Mouse (Mus musculus) limb, embryonic 14.5 days (tissue): ENCODE measurements at regions not wholly inside any gene's neighbourhood (a gene's known extent, or its start where the extent isn't known, plus 50 kb on each side); places are given as distances from the start of the nearest gene placed in this dataset.

Source experiments
- ATAC-seq: fragments of 200-750 bp; cut with Nextera tagmentation; 2 replicates; pipeline ENCODE4 v1.8.0; 2017; ENCODE audit warnings: low read depth, moderate number of reproducible peaks, moderate TSS enrichment; ENCODE audit not compliant: low FRiP score
- DNase-seq: peaks from one replicate; pipeline ENCODE4 v3.0.0-alpha.2; 2015; ENCODE audit warnings: low spot score
- H3K27ac ChIP-seq: fragments of 300-500 bp; sonication (generic); replicated peaks from 2 replicates; pipeline ENCODE4 v1.5.1; 2014; ENCODE audit warnings: low read depth, mild to moderate bottlenecking, low read length, moderate library complexity, mixed read lengths
- H3K27me3 ChIP-seq: fragments of 300-500 bp; sonication (generic); 2 replicates; pipeline ENCODE4 v1.6.1; 2014; ENCODE audit warnings: low read length, mixed read lengths; ENCODE audit not compliant: control insufficient read depth, insufficient read depth
- H3K36me3 ChIP-seq: fragments of 300-500 bp; sonication (generic); 2 replicates; pipeline ENCODE4 v1.6.1; 2014; ENCODE audit warnings: mild to moderate bottlenecking, low read length, moderate library complexity, mixed read lengths; ENCODE audit not compliant: control insufficient read depth, insufficient read depth
- H3K4me1 ChIP-seq: fragments of 300-500 bp; sonication (generic); 2 replicates; pipeline ENCODE4 v1.6.1; 2014; ENCODE audit warnings: antibody characterized with exemption, low read length, mixed read lengths; ENCODE audit not compliant: control insufficient read depth, insufficient read depth
- H3K4me2 ChIP-seq: fragments of 300-500 bp; sonication (generic); replicated peaks from 2 replicates; pipeline ENCODE4 v1.6.1; 2014; ENCODE audit warnings: low read depth, mild to moderate bottlenecking, low read length, moderate library complexity; ENCODE audit not compliant: severe bottlenecking
- H3K4me3 ChIP-seq: fragments of 300-500 bp; sonication (generic); replicated peaks from 2 replicates; pipeline ENCODE4 v1.5.1; 2014; ENCODE audit warnings: low read length
- H3K9ac ChIP-seq: fragments of 300-500 bp; sonication (generic); 2 replicates; pipeline ENCODE4 v1.6.1; 2014; ENCODE audit warnings: mild to moderate bottlenecking, low read depth, low read length, moderate library complexity; ENCODE audit not compliant: severe bottlenecking
- H3K9me3 ChIP-seq: fragments of 300-500 bp; sonication (generic); 2 replicates; pipeline ENCODE4 v1.6.1; 2016; ENCODE audit warnings: low read length; ENCODE audit not compliant: control insufficient read depth
- POLR2A ChIP-seq: fragments of 200-500 bp; IDR thresholded peaks from 2 replicates; pipeline ENCODE4 v1.8.0; 2012; ENCODE audit warnings: inconsistent platforms, mild to moderate bottlenecking, moderate library complexity, borderline replicate concordance; ENCODE audit not compliant: insufficient read depth, insufficient read length; ENCODE audit errors: extremely low read depth
- WGBS: fragments of 180-500 bp; shearing (Covaris S2); extraction: QIAGEN DNeasy Blood & Tissue Kit; methylation state at CpG from one replicate; pipeline ENCODE4 v1.1.7; 2014; 5-methylcytosine and 5-hydroxymethylcytosine counted together

- Histone ChIP-seq H3K27ac (no peak overlapping the region), H3K4me1 (no peaks in the 10 kb centered on the region), H3K27me3 (no peaks in the 10 kb centered on the region), H3K9ac (no peak overlapping the region), H3K4me3 (no peak overlapping the region), H3K9me3 (no peaks in the 10 kb centered on the region), H3K4me2 (no peak overlapping the region), H3K36me3 (no peaks in the 10 kb centered on the region)
- no peak for TF ChIP-seq POLR2A
- 66% methylated on average over 2 of the region's 2 CpGs for WGBS
- no peak for ATAC-seq
- no peak for DNase-seq
Measured at GRCm38 (mm10) chr11:26802249-26802941, 208.6 kb upstream of the Vrk2 start.

GRCm38 (mm10) chr11:26800296-26800695, 206.5 kb upstream of the Vrk2 start:
- Histone ChIP-seq H3K4me2 (no peak overlapping the region), H3K4me1 (no peaks in the 10 kb centered on the region), H3K4me3 (no peak overlapping the region), H3K36me3 (no peaks in the 10 kb centered on the region), H3K27ac (no peak overlapping the region), H3K27me3 (no peaks in the 10 kb centered on the region), H3K9me3 (no peaks in the 10 kb centered on the region), H3K9ac (no peak overlapping the region)
- no peak for TF ChIP-seq POLR2A
- WGBS, result 79% methylated on average over 2 of the region's 2 CpGs
- DNase-seq (no peak), ATAC-seq (no peak)

DNA sequence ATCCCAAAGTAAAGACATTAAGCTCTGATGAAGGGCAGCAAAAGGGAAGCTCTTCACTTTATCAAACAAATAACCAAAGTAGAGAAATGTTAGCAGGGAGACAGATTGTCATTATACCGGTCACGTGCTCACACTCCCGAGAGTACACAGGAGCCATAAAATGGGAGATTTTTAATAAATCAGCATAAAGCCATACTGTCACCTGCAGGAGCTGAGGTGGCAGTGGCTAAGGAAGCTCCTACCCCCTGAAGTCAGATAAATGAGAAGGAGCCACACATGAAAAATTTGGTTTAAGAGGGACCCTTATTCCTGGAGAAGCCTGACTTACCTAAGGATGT, 200.8 kb upstream of the Vrk2 start:
- no peak for ATAC-seq
- Histone ChIP-seq H3K27me3 (no peaks in the 10 kb centered on the region), H3K4me1 (no peaks in the 10 kb centered on the region), H3K4me3 (no peak overlapping the region), H3K9ac (no peak overlapping the region), H3K36me3 (no peaks in the 10 kb centered on the region), H3K27ac (no peak overlapping the region), H3K4me2 (no peak overlapping the region), H3K9me3 (no peaks in the 10 kb centered on the region)
- no peak for DNase-seq
- no peak for TF ChIP-seq POLR2A
- 84% methylated on average over 3 of the region's 3 CpGs for WGBS

- 74% methylated on average over 3 of the region's 3 CpGs for WGBS
- H3K36me3 ChIP-seq, result no peaks in the 10 kb centered on the region
Measured at GRCm38 (mm10) chr11:26793928-26794628, 200.3 kb upstream of the Vrk2 start.

DNA sequence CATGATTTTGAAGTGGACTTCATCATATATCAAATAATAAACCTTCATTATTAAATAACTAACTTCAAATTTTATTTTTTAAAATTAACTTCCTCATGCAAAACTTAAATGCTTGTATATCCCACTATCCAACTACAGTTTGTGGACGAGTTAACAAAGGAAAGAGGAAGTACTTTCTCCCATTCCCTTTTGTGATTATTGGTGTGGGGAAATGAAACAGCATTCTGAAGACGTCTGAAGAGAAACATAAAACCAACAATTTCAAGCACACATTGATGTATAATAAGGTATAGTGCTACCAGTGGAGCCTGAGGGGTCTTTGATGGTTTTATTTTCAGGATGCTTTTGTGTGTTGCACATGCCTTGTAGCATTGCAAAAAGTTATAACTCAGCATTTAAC, 195.5 kb upstream of the Vrk2 start:
- WGBS, result 40% methylated on average over 2 of the region's 2 CpGs
- no peak overlapping the region for H3K4me3 ChIP-seq
- no peaks in the 10 kb centered on the region for H3K27me3 ChIP-seq
- no peak overlapping the region for H3K9ac ChIP-seq
- TF ChIP-seq POLR2A, result no peak
- no peak overlapping the region for H3K4me2 ChIP-seq
- H3K27ac ChIP-seq, result no peak overlapping the region
- H3K9me3 ChIP-seq, result no peaks in the 10 kb centered on the region
- H3K4me1 ChIP-seq, result no peaks in the 10 kb centered on the region; the same call in 1 of the 2 replicates
- DNase-seq, result no peak
- no peak for ATAC-seq
- H3K36me3 ChIP-seq, result no peaks in the 10 kb centered on the region

More at GRCm38 (mm10) chr11:26793928-26794628, 200.3 kb upstream of the Vrk2 start:
- Histone ChIP-seq H3K27me3 (no peaks in the 10 kb centered on the region), H3K4me2 (no peak overlapping the region), H3K9me3 (no peaks in the 10 kb centered on the region), H3K9ac (no peak overlapping the region), H3K4me1 (no peaks in the 10 kb centered on the region), H3K27ac (no peak overlapping the region), H3K4me3 (no peak overlapping the region)
- no peak for ATAC-seq
- no peak for TF ChIP-seq POLR2A
- no peak for DNase-seq
